In genomic region chr7:27459640-27460039, GRCm38 (mm10) we compare ENCODE assay signal across 16 mouse cellular contexts.
"Had no signal": no experiment of that assay in that cellular context is flagged by ENCODE, and none has a peak within 500 bp of the region (broad histone marks: within the 10 kb centered on the region; RNA-seq: fewer than 3 reads in every experiment).

No protein-coding gene starts in this region.

- H3K27me3 ChIP-seq: limb, embryonic 13.5 days; neural tube, embryonic 15.5 days; stomach, embryonic 15.5 days had no signal

- H3K36me3 ChIP-seq: limb, embryonic 13.5 days; midbrain, embryonic 10.5 days; neural tube, embryonic 15.5 days; stomach, embryonic 15.5 days had no signal

- H3K4me3 ChIP-seq: limb, embryonic 13.5 days; midbrain, embryonic 10.5 days; myocyte; neural tube, embryonic 15.5 days; stomach, embryonic 15.5 days had no signal

- H3K9ac ChIP-seq: limb, embryonic 13.5 days; neural tube, embryonic 15.5 days; stomach, embryonic 15.5 days had no signal

- DNase-seq: kidney, adult 11 months; kidney, adult 9 months; kidney, postnatal 36 days; left cerebral cortex, postnatal 4 days; lung, adult 18-20 months; midbrain, embryonic 14.5 days; right cerebral cortex, postnatal 4 days; spleen, adult 18-20 months; thymus, adult 2 months; thymus, postnatal 25 days had no signal

- H3K4me2 ChIP-seq: limb, embryonic 13.5 days; neural tube, embryonic 15.5 days; stomach, embryonic 15.5 days had no signal

- H3K4me1 ChIP-seq: limb, embryonic 13.5 days; midbrain, embryonic 10.5 days; neural tube, embryonic 15.5 days; stomach, embryonic 15.5 days had no signal

- H3K27ac ChIP-seq: kidney, postnatal 0 days; limb, embryonic 13.5 days; midbrain, embryonic 10.5 days; neural tube, embryonic 15.5 days; stomach, embryonic 15.5 days had no signal

- H3K9me3 ChIP-seq: limb, embryonic 13.5 days; midbrain, embryonic 10.5 days; neural tube, embryonic 15.5 days; stomach, embryonic 15.5 days had no signal
